Mouse (Mus musculus): ENCODE measurements around the gene Kptn.

Kptn gene

DNA sequence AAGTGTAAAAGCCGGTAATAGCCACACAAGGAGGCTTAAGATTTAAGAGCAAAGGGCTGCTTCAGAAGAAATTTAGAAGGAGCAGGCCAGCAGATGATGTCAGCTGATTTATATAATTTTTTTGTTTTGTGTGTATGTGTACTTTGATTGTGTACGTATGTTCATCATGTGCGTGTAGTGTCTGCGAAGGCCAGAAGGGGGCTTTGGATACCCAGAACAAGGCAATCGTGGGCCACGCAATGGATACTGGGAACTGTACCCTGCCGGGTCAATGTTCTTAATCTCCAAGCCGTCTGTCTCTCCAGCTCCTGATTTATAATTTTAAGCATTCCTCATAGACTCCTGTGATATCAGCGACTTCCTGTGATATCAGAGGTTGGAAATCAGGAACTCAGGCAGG lies 41.6 kb downstream of the Kptn start:
- DNase-seq (ENCODE audit: low spot score in 2 of 2), result no peak

DNA sequence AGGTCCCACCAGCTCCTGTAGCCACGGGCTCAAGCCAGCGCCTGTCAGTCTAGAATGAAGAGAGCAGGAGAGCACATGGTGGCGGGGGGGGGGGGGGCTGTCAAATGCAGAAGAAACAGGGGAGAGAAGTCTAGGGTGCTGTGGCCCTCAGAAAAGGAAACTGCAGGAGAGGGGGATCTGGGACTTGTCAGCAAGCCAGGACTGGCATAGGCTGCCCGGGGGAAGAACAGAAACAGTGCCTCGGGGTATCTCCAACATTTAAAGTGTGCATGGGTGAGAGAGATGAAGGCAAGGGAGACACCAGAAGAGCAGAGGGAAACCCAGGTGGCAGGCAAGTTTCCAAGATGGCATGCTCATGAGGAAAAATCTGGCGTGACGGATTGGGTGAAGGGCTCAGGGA lies 42.3 kb downstream of the Kptn start:
- DNase-seq (ENCODE audit: low spot score in 2 of 2), result no peak

GRCm38 (mm10) chr7:16172141-16172581 lies 52.5 kb downstream of the Kptn start:
- DNase-seq (ENCODE audit: low spot score in 2 of 2), result no peak

- no peak for DNase-seq (ENCODE audit: low spot score in 2 of 2)
Observed at GRCm38 (mm10) chr7:16172586-16173140, 53.0 kb downstream of the Kptn start.

DNA sequence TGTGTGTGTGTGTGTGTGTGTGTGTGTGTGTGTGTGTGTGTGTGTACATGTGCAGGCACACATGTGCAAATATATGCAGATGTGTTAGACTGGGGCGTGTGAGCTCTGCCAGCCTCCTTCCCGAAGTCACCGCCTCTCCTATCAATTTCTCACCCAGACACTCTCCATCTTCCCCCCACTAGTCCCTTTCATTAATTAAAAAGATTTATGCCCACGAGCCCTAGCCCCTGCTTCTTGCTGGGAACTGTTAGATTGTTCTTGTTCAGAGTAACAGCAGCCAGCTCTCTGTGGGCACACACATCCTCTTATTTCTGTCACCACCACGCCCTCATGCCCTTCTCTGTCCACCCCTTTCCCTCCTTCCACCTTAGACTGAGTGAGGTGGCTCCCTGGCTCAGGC lies 53.5 kb downstream of the Kptn start:
- no peak for DNase-seq (ENCODE audit: low spot score in 2 of 2)

DNA sequence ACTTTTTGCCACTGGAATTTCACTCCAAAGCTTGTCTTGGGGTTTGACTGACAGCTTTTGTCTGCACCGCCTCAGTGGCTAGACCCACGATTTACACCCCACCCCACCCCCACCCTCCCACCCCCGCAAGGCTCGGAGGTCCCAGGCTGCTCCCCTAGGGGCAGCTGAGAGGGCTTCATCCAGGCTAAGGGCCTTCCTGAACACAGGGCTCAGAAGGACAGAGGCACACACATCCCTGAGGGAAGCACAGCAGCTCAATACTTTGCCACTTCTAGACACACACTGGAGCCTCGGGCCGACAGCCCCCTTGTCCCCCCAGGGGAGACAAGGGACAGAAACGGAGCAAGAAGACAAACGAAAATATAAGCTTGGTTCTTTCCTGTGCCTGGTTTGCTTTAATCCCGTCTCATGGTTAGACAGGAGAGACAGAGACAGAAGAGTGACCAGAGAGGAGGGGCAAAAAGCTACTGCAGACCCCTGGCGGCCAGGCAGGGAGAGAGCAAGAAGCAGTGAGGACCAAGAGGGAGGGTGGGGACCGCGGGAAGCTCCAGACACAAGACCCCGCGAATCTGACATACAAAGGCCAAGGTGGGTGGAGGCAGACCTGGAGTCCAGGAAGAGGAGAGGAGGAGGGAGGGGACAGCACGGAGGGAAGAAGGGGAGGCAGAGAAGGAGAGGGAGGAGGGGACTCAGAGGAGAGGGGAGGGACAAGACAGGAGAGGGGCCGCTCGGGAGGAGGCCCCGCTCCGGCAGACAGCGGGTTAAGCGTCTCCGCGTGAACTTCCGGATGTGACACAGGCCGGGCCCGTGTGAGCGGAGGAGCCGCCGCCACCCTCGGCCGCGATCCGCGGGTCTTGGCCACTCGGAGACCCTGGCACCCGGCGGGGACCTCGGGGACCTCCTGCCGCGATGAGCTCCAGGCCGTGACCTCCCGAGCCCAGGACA lies 55.2 kb downstream of the Kptn start, which contains the start of gene Meis3:
Gene Meis3, plus strand, starts transcription at position 494 of the 945 bp plus-strand sequence.
- peak in 1 of 2 experiments; percentile 71 for DNase-seq (ENCODE audit: low spot score in 2 of 2)

GRCm38 (mm10) chr7:16175542-16175931 lies 55.8 kb downstream of the Kptn start:
- no peak for DNase-seq (ENCODE audit: low spot score in 2 of 2)

Measured in spleen, postnatal 4 days (tissue).